Mouse (Mus musculus): Measurements from ENCODE around the gene Pla2r1. TPM values are rescaled to one million over a fixed set of nuclear protein-coding genes. Genes with fewer than 3 reads are reported as not detected.

Pla2r1 gene
- polyA plus RNA-seq, 1 experiment: 1.0 TPM

DNA sequence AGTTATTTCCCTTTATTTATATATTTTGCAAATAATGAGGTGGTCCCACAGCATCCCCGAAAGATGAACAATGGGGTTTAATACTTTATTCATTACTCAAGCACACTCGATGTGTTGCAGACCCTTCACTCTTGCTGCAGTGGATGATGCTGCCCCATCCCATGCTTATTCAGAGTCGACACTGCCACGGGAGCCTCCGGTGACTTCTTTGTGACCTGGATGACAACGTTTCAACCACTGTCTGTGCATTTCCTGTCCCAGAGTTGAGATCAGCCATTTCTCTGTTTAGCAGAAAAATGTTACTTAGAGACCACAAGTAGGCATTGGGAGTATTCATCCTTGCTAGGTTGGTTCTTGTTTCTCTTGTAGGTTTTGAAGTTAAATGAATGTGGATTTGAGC lies 159.3 kb downstream of the Pla2r1 start:
- no peak overlapping the region for H3K4me3 ChIP-seq (ENCODE audit: insufficient read depth, low read depth, low read length)
- no peak overlapping the region for H3K27ac ChIP-seq (replicated peaks; ENCODE audit: low read depth, low read length)
- H3K4me1 ChIP-seq (ENCODE audit: control insufficient read depth, insufficient read depth, insufficient read length, low read length): no peaks in the 10 kb centered on the region

DNA sequence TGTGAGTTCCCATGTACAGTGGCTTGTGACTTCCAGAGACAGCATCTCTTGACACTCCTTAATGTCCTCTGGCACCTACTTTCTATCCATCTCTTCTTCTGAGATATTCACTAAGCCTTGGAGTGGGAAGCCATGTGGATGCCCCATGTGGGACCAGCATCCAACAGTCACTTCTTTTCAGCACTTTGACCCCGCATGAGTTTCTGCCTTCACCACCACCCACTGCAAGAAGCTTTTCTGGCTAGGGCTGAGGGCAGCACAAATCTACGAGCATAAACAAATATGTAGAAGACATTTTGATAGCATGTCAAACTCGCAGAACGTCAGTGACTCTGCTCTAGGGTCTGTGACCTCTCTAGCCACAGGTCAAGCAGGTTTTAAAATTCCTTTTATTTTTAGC lies 160.8 kb downstream of the Pla2r1 start:
- no peaks in the 10 kb centered on the region for H3K4me1 ChIP-seq (ENCODE audit: control insufficient read depth, insufficient read depth, insufficient read length, low read length)
- H3K4me3 ChIP-seq (ENCODE audit: insufficient read depth, low read depth, low read length): no peak overlapping the region
- H3K27ac ChIP-seq (replicated peaks; ENCODE audit: low read depth, low read length): no peak overlapping the region

DNA sequence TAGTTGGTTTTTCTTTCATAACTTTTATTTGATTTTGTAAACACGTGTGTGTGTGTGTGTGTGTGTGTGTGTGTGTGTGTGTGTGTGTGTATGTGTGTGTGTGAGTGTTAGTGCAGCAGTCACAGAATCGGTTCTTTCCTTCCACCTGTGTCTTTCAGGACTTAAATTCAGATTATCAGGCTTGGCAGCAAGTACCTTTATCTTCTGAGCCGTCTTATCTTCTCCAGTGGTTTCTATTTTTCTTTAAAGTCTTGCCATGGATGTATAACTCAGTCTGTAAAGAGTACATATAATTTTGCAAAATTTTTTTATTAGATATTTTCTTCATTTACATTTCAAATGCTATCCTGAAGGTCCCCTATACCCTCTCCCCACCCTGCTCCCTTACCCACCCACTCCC lies 165.7 kb downstream of the Pla2r1 start:
- Histone ChIP-seq H3K27ac (replicated peaks; ENCODE audit: low read depth, low read length) (no peak overlapping the region), H3K4me1 (ENCODE audit: control insufficient read depth, insufficient read depth, insufficient read length, low read length) (no peaks in the 10 kb centered on the region), H3K4me3 (ENCODE audit: insufficient read depth, low read depth, low read length) (no peak overlapping the region)

DNA sequence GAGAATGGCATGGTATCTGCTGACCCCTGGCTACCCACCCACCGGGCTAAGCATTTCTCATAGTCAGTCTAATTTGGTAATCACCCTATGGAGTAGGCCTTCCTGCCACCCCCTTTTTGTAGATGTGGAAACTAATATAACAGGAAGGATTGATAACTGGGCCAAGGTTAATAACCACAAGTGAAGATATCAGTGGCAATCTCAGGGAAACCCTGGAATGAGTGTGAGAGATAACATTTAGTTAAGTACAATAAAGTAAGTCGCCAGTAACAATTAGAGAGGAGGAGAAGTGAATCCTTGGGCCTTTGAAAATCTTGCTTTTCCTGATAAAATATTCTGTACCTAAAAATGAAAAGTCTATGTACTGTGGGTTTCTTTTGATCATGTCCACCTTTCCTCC lies 166.3 kb downstream of the Pla2r1 start:
- no peak overlapping the region for H3K27ac ChIP-seq (replicated peaks; ENCODE audit: low read depth, low read length)
- H3K4me1 ChIP-seq (ENCODE audit: control insufficient read depth, insufficient read depth, insufficient read length, low read length): no peaks in the 10 kb centered on the region
- H3K4me3 ChIP-seq (ENCODE audit: insufficient read depth, low read depth, low read length): no peak overlapping the region

DNA sequence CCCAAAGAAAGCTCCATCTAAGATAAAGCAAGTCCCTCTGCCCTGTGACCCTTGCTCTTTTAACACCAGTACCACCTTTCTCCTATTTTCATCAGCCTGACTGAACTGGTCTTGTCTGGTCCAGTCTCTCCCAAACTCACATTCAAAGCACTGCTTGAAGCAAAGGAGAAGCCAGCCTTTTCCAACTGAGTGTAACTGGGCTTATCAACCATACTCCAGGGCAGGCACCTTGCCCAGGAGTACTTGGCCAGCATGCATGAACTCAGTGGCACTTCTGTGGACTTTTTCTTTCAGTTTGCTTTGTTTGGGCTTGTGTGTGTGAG lies 168.4 kb downstream of the Pla2r1 start:
- Histone ChIP-seq H3K4me1 (ENCODE audit: control insufficient read depth, insufficient read depth, insufficient read length, low read length) (no peaks in the 10 kb centered on the region), H3K4me3 (ENCODE audit: insufficient read depth, low read depth, low read length) (no peak overlapping the region), H3K27ac (replicated peaks; ENCODE audit: low read depth, low read length) (no peak overlapping the region)

DNA sequence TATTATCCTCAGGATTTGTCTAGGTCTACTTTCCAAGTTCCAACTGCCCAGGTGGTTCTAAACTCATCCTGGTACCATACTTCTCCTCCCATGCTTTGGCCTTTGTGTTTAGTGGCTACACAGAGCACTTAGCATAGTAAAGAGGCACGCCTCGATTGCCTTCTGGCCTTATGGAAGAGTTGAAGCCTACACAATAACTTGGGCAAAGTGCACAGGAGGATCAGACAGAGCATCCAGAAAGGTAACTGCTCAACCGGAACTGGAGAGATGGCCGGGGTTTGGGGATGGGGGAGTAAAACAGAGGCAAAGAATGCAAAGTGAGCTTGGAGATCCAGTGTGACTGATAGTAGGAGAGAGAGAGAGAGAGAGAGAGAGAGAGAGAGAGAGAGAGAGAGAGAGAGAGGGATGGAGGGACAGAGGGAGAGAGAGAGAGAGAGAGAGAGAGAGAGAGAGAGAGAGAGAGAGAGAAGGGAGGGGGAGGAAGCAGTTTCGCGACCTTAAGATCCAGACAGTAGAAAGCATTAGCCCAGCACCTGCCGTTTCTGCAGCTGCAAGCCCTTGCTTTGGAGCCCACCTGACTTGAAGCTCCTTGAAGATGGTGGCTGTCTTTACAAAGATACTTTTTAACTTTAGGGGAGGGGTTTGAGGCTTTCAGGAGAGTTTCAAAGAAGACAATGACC lies 168.9 kb downstream of the Pla2r1 start:
- Histone ChIP-seq H3K4me3 (ENCODE audit: insufficient read depth, low read depth, low read length) (no peak overlapping the region), H3K4me1 (ENCODE audit: control insufficient read depth, insufficient read depth, insufficient read length, low read length) (no peaks in the 10 kb centered on the region), H3K27ac (replicated peaks; ENCODE audit: low read depth, low read length) (no peak overlapping the region)

DNA sequence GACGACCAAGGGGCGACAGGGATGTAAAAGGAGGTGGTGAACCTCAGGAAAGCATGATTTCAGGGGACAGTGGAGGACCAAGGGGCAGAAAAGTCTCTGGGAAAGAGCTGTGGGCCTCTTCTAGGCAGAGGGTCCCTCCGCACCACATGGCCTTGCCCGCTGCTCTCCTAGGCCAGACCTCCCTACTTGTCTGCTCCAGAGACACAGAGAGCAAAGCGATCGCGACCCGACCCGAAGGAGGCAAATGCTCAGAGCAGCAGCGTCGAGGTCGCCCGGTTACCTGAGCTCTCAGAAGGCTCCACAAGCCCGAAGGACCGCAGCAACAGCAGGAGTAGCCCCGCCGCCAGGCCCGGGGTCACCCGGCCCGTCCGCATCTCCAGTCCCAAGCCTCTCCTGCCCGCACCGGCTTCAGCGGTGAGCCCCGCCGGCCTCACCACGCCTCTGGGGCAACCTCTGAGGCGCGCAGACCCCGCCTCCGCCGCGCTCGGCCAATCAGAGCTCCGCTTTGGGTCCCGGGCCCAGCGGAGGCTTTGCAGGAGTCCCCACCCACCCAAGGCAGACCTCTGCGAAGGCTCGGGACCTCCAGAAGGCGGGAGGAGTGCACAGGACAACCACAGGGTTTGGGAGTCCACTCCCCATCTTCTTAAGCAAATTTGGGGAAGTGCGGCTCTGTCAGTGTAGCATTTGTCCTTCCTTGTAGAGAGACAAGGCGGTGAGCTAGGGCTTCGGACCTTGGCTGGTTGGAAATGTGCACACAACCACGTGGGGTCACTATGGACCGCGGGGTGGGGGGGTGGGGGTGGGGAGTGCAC lies 170.0 kb downstream of the Pla2r1 start, which contains the start of gene Ly75:
Gene Ly75 (minus strand): TSS at position 446 of the 812 bp plus-strand sequence.
- H3K27ac ChIP-seq (replicated peaks; ENCODE audit: low read depth, low read length): no peak within 1 kb of the TSS
- peak within 1 kb of the TSS; percentile 62 for H3K4me3 ChIP-seq (ENCODE audit: insufficient read depth, low read depth, low read length)
- H3K4me1 ChIP-seq (ENCODE audit: control insufficient read depth, insufficient read depth, insufficient read length, low read length): no peaks in the 10 kb centered on the region

DNA sequence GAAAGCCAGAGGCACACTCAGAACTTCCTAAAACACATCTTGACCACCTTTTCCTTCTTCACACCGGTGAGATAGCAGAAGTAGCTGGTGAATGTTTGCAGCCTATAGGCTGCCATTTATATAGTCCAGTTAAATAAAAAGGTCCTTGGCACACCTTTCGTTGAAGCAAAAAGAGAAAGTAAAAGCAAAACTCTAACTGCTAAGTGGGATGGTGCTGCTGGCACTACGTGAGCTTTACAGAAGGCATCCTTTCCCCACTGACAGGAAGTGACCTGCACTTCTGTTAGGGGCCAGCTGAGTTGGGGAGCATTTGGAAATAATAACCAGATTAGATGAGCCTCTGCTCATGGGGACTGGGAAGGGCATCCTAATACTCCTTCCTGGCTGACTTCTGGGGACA lies 170.8 kb downstream of the Pla2r1 start:
- peak overlapping the region; percentile 62; the same call in 1 of the 2 replicates for H3K4me3 ChIP-seq (ENCODE audit: insufficient read depth, low read depth, low read length)
- H3K27ac ChIP-seq (replicated peaks; ENCODE audit: low read depth, low read length): no peak overlapping the region
- no peaks in the 10 kb centered on the region for H3K4me1 ChIP-seq (ENCODE audit: control insufficient read depth, insufficient read depth, insufficient read length, low read length)

DNA sequence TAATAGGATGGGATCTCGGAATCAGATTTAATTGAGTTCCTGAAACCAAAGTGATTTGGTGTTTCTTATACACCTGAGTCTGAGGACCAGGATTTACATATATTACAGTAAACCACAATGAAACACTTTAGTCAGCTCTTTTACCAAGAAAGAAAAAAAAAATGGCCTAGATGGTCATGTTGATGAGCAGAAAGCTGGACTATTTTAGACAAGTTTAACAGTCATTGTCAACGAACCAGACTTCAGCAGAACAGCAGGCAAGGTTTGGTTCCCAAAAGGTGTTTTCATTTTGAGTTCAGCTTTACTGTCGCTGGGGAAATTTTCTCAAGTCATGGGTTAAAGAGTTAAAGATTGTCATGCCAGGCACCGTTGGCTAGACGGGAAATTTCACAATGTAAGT lies 175.8 kb downstream of the Pla2r1 start:
- Histone ChIP-seq H3K4me1 (ENCODE audit: control insufficient read depth, insufficient read depth, insufficient read length, low read length) (no peaks in the 10 kb centered on the region), H3K27ac (replicated peaks; ENCODE audit: low read depth, low read length) (no peak overlapping the region), H3K4me3 (ENCODE audit: insufficient read depth, low read depth, low read length) (no peak overlapping the region)

DNA sequence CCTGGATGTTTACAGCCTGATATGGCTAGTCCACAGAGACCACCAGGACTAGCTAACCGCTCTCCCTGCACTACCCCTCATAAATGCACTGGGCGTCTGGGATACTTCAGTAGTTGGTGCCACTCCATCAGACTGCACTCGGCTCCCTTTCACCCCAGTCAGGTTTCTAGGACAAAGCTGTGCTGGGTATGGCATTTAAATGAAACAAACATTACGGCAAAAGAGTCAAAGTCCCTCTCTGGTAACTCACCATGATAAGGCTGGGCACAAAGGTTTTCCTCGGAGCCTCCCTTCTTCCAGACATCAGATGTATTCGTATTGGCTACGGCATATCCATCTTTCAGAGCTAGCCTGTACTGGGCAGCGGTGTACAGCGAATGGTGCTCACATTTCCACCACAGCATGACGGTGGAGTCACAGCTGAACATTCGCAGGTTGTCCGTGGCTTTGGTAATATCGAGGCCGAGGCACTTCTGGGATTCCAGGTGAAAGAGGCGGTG lies 177.4 kb downstream of the Pla2r1 start:
- no peak overlapping the region for H3K27ac ChIP-seq (replicated peaks; ENCODE audit: low read depth, low read length)
- no peak overlapping the region for H3K4me3 ChIP-seq (ENCODE audit: insufficient read depth, low read depth, low read length)
- no peaks in the 10 kb centered on the region for H3K4me1 ChIP-seq (ENCODE audit: control insufficient read depth, insufficient read depth, insufficient read length, low read length)

DNA sequence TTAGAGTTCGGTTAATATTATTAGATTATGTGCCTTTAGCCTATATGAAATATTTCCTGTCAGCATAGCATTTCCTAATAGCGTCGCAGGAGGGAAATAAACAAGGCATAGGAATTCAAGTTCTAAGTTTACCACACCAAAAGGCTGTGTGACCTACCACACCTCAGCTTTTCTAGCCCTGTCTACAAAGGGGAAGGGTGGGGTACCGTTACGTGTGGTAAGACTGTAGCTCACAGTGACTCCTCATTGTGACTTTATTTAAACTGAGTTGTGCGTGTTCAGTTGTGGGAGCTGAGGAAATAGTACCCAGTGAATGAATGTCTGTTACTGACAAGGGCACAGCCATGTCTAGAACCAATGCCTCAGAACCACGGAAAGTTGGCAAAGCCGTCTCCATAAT lies 178.0 kb downstream of the Pla2r1 start:
- H3K4me3 ChIP-seq (ENCODE audit: insufficient read depth, low read depth, low read length): no peak overlapping the region
- no peak overlapping the region for H3K27ac ChIP-seq (replicated peaks; ENCODE audit: low read depth, low read length)
- no peaks in the 10 kb centered on the region for H3K4me1 ChIP-seq (ENCODE audit: control insufficient read depth, insufficient read depth, insufficient read length, low read length)

DNA sequence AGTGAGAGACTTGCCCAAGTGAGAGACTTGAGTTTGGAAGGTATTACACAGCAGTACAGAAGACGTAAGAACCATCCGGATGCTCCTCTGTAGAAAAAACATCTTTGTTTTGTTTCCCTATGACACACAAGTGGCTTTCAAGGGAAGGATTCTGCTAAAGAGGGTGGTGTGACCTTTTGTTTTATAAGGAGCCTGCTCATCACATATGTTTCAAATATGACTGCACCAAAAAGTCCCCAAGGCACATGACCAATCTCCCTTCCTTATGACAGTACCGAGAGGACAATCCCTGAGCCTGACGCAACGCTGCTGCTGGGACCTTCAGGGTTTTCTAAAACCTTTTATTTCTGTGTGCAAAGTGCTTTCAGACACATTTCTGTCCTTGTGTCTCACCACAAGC lies 182.9 kb downstream of the Pla2r1 start:
- Histone ChIP-seq H3K27ac (replicated peaks; ENCODE audit: low read depth, low read length) (no peak overlapping the region), H3K4me3 (ENCODE audit: insufficient read depth, low read depth, low read length) (no peak overlapping the region), H3K4me1 (ENCODE audit: control insufficient read depth, insufficient read depth, insufficient read length, low read length) (no peaks in the 10 kb centered on the region)

DNA sequence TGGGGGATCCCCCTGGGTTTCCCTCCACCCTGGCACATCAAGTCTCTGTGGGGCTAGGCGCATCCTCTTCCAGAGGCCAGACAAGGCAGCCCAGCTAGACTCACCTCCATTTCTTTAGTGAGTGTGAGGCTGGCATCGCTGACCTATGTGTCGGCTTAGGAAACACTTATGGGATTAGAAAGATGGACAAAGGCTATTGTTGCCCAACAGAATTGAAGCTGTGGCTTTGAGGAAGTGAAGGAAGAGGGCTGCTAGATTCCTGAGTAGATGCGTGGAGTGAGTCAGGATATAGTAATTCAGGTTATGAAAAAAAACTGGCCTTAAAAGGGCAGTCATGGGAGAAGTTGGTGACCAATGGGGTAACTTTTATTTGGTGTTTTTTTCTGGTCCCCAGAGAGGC lies 183.7 kb downstream of the Pla2r1 start:
- H3K27ac ChIP-seq (replicated peaks; ENCODE audit: low read depth, low read length): no peak overlapping the region
- H3K4me3 ChIP-seq (ENCODE audit: insufficient read depth, low read depth, low read length): no peak overlapping the region
- H3K4me1 ChIP-seq (ENCODE audit: control insufficient read depth, insufficient read depth, insufficient read length, low read length): no peaks in the 10 kb centered on the region

DNA sequence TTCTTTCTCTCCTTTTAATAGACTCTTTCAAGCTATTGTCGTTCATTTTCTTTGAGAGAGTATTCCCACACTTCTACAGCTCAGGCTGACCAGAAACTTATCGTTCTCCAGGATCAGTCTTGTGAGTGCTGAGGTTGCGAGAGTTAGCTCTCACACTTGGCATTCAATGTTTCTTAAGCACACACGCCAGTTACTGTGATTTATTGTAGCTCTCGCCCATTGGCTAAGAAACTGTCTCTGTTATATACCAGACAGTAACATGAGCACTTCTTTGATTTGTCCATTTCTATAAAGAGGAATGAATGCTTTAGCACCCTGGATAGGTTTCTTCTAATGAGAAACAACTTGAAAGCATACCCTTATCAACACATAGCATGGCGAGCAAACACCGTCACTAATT lies 185.2 kb downstream of the Pla2r1 start:
- no peaks in the 10 kb centered on the region for H3K4me1 ChIP-seq (ENCODE audit: control insufficient read depth, insufficient read depth, insufficient read length, low read length)
- no peak overlapping the region for H3K27ac ChIP-seq (replicated peaks; ENCODE audit: low read depth, low read length)
- H3K4me3 ChIP-seq (ENCODE audit: insufficient read depth, low read depth, low read length): no peak overlapping the region

Data from brown adipose tissue, adult 24 weeks (tissue).